Mouse (Mus musculus) c-Kit-positive CD71-negative TER-119-negative erythroid progenitor cells, embryonic 14.5 days (primary cell): ENCODE measurements around the gene Slc25a42.

Experiments used
- DNase-seq: peaks from one replicate; pipeline ENCODE4 v3.0.0-alpha.2; 2013; ENCODE audit warnings: low read depth

Slc25a42 gene

GRCm38 (mm10) chr8:70215092-70215491 lies 3.0 kb upstream of the Slc25a42 start:
- no peak for DNase-seq

DNA sequence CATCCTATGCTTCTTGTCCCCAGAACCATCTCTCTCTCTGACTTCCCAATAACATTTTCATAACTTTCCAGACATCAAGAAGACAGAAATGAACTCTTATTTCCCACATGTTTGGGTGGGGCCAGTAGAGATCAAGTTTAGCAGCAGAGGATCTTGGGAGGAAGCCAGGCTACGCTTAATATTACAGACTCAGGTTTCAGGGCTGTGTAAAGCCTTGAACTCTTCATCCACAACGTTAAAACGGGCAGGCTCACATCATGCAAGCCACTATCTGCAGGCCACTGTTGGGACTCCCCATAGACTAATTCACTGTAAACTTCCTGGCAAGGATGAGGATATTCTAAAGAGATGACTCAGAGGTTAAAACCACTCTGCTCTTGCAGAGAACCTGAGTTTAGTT lies 2.3 kb upstream of the Slc25a42 start:
- no peak for DNase-seq

- no peak for DNase-seq
Observed at GRCm38 (mm10) chr8:70211726-70212111, 386 bp downstream of the Slc25a42 start.

- DNase-seq: no peak
Observed at GRCm38 (mm10) chr8:70211275-70211674, 830 bp downstream of the Slc25a42 start.

DNA sequence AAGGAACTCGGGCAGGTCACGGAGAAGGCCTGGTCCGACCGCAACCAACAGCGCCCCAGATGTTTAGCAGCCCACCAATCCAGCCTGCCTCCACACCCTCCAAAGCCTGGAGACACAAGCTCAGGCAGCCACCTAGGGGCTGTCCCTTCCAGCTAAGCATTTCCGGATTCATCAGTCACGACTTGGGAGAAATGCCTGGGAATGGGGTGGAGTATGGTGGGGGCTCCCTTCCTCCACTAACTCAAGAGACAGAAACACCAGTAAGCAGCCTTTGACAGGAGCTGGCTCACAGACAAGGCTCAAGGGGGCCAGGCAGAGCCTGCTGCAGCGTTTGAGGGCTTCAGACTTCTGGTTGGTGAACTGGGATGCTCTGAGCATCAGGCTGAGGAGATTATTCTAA lies 1.6 kb downstream of the Slc25a42 start:
- DNase-seq: no peak

DNA sequence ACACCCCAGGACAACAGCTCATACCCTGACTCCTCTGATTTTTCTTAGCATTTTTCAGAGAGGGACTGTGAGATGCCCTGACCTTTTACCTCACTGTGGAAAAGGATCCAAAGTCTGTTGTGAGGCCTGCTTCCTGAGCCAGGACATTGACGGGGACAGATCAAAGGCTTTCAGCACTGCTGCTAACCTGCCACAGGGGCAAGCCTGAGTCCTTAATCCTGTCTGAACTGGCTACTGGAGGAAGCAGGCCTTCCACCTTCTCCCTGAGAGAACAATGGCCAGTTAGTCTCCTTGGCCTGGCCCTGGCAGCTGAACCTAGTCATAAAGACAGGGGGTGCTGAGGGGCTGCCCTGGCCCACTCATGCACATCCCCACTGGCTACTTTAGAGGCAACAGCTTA lies 4.0 kb downstream of the Slc25a42 start:
- no peak for DNase-seq

GRCm38 (mm10) chr8:70204757-70205156 lies 7.3 kb downstream of the Slc25a42 start:
- no peak for DNase-seq

GRCm38 (mm10) chr8:70203072-70203471 lies 9.0 kb downstream of the Slc25a42 start:
- DNase-seq: no peak

- DNase-seq: peak; percentile 12
Observed at GRCm38 (mm10) chr8:70201417-70201816, 10.7 kb downstream of the Slc25a42 start.

GRCm38 (mm10) chr8:70200098-70200681 lies 11.9 kb downstream of the Slc25a42 start:
- peak; percentile 19 for DNase-seq

- no peak for DNase-seq
Observed at GRCm38 (mm10) chr8:70197603-70198002, 14.5 kb downstream of the Slc25a42 start.

- DNase-seq: no peak
Observed at GRCm38 (mm10) chr8:70195762-70196161, 16.3 kb downstream of the Slc25a42 start.

- DNase-seq: no peak
Observed at GRCm38 (mm10) chr8:70194191-70194590, 17.9 kb downstream of the Slc25a42 start.

DNA sequence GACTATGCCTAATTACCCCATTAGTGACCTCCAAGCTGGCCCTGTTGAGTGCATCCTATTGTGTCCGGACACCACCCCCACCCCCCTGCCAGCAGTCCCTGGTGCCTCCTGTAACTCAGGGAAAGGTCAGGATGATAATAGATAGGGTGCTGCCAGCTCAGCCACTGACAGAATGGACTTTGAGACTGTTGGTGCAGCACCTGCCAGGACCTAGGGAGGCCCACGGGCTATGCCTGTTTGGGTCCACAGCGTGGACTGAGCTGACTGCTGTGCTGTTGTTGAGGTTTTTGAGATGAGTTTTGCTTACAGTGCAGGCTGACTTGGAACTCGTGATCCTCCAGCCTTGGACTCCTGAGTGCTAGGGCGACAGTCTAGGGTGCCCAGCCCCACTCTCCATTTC lies 18.9 kb downstream of the Slc25a42 start:
- no peak for DNase-seq

DNA sequence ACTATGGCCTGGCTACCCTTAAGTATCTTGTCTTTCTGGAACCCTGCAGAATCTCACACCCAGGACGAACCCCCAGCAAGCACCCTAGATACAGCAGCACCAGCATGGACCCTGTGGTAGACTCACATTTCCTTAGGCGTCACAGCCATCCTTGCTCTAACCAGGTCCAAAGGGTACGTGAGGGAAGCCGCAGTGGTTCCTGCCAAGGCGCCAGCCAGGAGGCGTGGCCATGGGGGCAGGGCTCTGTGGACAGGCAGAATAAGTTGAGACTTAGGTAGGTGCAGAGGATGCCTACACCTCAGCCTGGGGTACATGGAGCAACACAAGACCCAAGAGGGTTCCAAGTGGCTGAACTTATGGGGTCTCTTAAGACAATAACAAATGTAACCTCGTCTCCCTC lies 23.4 kb downstream of the Slc25a42 start:
- DNase-seq: no peak

DNA sequence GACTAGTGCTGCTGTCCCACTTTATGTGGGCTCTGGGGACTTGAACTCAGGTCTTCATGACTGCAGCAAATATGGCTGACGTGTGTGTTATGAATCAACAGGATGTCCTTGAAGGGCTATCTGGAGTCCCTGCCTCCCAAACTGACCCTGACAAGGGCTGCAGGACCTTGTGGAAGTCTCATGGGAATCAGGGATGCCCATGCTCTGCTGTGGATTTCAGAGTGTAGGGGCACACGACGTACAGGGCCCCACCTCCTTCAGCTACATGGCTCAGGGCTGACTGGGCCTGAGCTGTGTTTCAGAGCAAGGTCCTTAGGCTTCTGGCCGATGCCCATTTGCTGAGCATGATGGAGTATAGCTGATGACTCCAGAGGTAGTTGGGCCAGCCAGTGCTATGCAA lies 28.9 kb downstream of the Slc25a42 start:
- no peak for DNase-seq

DNA sequence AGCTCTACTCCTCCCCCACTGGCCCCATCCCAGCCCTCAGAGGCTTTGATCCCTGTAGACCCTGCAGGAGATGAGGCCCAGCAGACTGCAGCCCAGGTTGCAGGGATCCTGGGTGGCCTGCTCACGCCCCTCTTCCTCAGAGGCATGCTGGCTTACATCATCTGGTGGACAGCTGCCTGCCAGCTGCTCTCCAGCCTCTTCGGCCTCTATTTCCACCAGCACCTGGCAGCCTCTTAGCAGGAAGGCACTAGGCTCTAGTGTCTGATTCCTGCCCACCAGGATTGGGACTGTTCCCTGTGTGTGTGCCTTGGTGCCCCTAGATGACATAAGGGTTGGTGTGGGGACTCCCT lies 30.2 kb downstream of the Slc25a42 start:
- no peak for DNase-seq

- no peak for DNase-seq
Observed at GRCm38 (mm10) chr8:70181212-70181902, 30.7 kb downstream of the Slc25a42 start.

DNA sequence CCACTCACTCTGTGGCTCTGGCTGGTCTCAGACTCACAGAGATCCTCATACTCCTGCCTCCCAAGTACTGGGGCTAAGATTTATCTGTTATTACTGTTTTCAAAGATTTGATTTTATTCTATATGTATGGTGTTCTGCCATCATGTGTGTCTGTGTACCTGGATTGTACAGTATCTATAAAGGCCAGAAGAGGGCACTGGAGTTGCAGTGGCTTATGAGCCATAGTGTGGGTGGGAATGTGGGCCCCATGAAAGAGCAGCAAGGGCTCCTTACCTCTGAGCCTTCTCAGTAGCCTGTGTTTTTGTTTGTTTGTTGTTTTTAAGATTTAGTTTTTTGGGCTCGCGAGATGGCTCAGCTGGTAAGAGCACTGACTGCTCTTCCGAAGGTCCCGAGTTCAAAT lies 33.0 kb downstream of the Slc25a42 start:
- DNase-seq: no peak

DNA sequence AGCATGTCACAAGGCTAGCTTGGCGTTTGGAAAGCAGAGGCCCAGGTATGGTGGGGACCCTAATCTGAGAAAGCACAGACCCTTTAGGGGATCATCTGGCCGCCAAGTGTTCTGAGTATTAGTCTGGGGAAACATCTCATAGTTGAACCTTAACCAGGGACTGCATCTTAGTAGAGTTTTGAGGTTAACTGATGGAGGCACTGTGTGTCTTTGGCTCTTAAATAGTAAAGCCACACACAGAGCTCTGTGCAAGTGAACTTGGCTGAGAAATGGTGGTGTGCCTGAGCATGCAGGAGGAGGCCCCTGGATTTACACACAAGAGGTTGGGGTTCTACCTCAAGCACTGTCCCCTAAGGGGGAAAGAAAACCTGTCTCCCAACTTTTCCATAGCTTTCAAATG lies 33.9 kb downstream of the Slc25a42 start:
- DNase-seq: no peak

- DNase-seq: no peak
Observed at GRCm38 (mm10) chr8:70174079-70174478, 38.0 kb downstream of the Slc25a42 start.

- no peak for DNase-seq
Observed at GRCm38 (mm10) chr8:70173320-70173719, 38.8 kb downstream of the Slc25a42 start.

DNA sequence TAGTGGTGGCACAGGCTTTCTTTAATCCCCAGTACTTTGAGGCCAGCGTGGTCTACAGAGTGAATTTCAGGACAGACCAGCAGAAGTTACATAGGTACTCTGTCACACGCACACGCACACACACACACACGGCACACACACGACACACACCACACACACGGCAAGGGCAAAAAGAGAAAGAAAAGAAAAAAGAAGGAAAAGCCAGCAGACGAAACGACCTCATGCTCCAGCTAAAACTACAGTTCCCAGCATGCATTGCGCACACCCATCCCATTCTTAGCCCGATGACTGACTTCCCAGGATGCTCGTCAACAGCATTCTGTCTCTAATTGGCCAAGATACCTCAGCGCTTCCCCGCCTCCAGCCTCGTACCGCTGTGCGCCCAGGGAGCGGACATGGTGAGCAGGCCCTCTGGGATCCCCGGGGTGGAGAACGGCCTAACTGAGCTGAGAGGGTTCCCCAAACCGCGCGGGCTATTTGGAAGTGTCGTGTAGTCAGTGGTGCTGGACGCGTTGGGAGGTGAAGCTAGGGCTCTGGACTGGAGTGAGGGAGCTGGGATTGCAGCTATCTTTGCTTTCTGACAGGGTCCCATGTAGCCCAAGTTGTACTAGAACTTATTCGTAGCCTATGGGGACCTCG lies 39.9 kb downstream of the Slc25a42 start, which contains the start of gene Tmem161a:
Gene Tmem161a, plus strand, starts transcription at position 314 of the 639 bp plus-strand sequence.
- DNase-seq: peak; percentile 92

GRCm38 (mm10) chr8:70171240-70171639 lies 40.9 kb downstream of the Slc25a42 start:
- no peak for DNase-seq
